Mouse (Mus musculus) erythroblast, embryonic 14.5 days (primary cell): ENCODE measurements around the gene Gm17019.
"Not testable (repeated sequence)": the region's sequence is repeated elsewhere in the genome, so short reads cannot be mapped to it uniquely, and the experiment has no call there.

Experiments
- GATA1 ChIP-seq: IDR thresholded peaks from 2 replicates; pipeline ENCODE4 v1.6.1; 2012; ENCODE audit warnings: low read length, inconsistent platforms, mixed read lengths
- TAL1 ChIP-seq: IDR thresholded peaks from 3 replicates; pipeline ENCODE4 v1.6.1; 2012; ENCODE audit warnings: low read length, inconsistent platforms, mixed read lengths

GRCm38 (mm10) chr5:14998077-14998476 lies 34.7 kb downstream of the Gm17019 start:
- not testable (repeated sequence) for TF ChIP-seq TAL1, GATA1
